Mouse (Mus musculus) layer of hippocampus, postnatal 25 days (tissue): Measurements from ENCODE around the gene Proser3. TPM values are rescaled to one million over a fixed set of nuclear protein-coding genes. Genes with fewer than 3 reads are reported as not detected.

ENCODE experiments used
- DNase-seq, 2 experiments: peaks; one replicate each; pipeline ENCODE4 v3.0.0; 2022; ENCODE audit warnings: mixed read lengths in 2 of 2, low spot score in 1 of 2; ENCODE audit errors: extremely low spot score in 1 of 2
- total RNA-seq, 2 experiments: library from RNA; stranded (reverse); gene quantifications; 2 replicates each; pipeline ENCODE4 v1.2.3; 2021

Proser3 gene
- 1 to 10 TPM; 3.5 to 3.6 TPM for total RNA-seq

DNA sequence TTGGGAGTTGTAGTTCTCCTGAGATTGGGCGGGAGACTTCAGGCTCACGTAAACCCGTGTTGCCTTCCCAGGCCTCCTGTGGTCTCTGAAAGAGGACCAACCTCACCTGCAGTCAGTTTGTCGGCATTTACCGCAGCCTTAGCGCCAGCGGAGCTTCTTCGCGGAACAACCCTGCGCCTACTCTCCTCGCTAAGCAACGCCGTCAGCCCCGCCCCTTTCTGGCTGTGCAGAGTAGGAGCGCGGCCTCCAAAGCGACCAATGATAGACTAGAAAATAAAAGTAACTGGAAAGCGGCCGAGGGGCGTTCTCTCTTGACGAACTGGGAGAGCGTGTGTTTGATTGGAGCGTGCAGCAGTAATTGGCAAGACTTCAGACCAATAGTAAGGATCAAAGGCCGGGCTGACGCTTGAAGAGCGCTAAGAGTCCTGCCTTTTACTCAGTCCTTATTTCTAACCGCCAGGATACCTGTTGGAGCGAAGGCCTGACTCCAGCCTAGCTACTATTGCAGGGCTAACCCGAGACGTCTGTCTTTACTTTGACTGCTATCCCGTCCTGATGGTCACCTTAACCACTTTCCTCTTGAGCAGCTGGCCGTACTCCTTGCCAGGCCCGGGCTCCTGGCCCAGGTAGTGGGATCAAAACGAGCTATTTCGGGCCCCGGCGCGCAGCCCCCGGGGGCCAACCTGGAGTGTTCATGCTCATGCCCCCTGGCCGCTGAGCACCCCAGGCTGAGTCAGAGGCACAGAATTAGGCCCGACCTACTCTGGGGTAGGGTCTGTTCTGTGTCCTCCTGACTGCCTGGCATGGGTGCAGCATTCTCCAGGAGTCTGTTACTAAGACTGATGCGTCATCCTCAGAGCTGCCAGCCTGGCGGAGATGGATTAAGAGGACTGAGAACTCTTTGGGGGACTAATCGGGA lies at the start of gene Proser3, which contains the start of gene Hspb6:
Gene Proser3, minus strand, starts transcription at position 198 of the 919 bp plus-strand sequence.
Gene Hspb6, plus strand, starts transcription at position 77 of the 919 bp plus-strand sequence.
- DNase-seq = peak; percentile 83 to 92

DNA sequence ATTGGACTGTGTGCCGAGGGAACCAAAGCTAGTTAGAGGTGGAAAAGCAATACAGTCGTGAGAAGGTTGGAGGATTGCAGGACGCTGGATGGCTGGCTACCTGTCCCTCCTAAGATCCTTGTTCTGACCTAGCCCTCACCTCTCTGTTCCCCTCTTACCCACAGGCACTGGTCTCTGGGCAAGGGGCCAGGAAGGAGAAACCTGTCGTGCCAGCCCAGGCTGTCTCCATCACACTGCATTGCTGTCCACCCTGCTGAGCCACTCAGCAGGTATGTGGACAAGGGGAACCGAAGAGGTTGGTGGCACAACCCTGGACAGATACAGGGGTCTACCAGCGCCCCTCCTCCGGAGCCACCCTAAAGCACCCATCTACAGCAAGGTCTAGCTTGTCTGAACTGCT lies 48.6 kb upstream of the Proser3 start:
- no peak for DNase-seq

DNA sequence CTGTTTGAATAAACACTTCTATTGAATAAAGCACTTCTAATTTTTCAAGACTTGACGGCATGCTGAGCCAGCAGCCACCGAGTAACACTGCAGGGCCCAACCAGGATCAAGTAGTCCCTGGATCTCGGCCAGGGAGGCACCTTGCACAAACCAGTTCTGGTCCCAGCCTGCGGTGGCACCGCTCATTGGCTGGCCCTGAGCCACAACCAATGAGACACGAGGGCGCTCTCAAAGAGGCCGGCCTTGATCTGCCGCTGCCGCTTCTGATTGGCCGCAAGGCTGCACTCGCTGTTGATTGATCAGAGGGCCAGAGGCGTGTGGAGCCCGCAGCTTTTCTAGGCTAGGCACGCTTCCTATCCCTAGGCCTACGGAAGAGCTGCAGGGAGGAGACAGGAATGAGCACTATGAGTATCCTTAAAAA lies 47.8 kb upstream of the Proser3 start:
- peak; percentile 71 to 79 for DNase-seq

DNA sequence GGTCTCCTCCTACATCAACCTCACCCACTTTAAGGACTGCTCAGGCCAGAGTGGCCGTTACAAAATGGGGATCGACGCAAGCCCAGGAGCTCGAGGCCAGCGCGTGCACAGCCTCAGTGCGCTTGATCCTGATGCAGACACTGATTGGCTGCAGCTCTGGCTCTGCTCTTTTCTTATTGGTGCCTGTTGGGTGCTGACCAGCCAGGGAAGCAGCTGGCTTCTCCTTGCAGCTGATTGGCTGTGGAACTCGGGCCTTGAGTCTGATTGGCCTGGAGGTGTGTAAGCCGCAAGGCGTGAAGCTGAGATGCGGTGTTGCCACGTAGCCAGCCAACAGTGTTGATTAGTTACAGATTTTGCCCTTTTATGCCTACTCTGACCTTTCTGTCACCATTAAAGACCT lies 46.7 kb upstream of the Proser3 start, which contains the start of gene Zbtb32:
Gene Zbtb32, minus strand, starts transcription at position 124 of the 400 bp plus-strand sequence.
- no peak for DNase-seq

DNA sequence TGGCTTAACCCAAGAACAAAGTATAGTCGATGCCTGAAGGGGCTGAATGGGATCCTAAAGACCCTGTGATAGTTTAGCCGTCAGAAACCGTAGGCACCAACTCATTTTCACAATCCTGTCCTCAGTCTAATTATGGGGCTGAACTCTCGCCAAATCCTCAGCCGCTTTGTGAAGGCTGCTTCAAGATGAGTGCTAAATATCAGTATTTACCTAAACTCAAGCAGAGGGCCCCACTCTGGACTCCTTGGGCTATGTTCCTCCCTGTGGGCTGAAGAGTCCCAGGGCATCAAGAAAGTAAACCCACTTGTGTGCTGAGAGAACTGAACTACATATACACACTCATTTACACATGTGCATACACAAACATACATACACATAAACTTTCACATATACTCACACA lies 44.7 kb upstream of the Proser3 start:
- DNase-seq = no peak

DNA sequence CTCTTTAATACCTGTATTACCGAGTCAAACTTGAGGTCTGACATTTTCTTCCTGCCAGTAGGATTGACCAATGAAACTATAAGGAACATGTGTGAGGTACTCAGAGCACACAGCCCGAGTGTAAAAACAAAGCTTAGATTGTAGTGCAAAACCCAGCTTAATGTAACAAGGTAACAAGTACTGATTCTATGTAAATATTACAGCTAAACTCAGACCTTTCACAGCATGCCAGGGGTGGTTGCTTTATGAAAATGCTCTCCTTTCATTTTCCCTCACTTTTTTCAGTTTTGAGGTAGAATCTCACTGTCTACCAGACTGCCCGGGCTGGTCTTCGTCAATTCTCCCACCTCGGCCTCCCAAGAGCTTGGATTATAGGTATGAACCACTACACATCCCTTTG lies 44.0 kb upstream of the Proser3 start:
- DNase-seq = no peak

DNA sequence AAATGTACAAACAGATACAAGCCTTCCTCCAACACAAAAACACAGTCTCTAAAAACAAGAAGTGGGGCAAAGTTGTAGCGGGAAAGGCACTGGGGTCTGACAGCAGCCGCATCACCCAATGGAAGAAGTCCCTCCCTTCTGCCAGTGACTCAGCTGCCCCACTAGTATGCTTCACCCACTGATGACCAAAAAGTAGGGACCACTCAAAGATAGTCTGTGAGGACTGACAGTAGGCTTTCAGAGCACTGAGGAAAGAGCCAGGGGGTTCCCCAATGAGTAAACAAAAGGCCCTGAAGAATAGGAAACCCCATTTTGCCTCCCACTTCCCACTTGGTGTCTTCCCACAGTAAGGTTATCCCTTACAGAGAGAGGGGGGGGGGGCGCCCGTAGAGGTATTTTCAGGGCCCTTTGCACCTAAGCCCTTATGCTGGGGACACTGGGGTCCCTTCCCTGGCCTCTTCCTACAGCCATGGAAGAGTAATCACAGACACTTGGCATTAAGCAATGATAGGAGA lies 42.5 kb upstream of the Proser3 start:
- no peak for DNase-seq

DNA sequence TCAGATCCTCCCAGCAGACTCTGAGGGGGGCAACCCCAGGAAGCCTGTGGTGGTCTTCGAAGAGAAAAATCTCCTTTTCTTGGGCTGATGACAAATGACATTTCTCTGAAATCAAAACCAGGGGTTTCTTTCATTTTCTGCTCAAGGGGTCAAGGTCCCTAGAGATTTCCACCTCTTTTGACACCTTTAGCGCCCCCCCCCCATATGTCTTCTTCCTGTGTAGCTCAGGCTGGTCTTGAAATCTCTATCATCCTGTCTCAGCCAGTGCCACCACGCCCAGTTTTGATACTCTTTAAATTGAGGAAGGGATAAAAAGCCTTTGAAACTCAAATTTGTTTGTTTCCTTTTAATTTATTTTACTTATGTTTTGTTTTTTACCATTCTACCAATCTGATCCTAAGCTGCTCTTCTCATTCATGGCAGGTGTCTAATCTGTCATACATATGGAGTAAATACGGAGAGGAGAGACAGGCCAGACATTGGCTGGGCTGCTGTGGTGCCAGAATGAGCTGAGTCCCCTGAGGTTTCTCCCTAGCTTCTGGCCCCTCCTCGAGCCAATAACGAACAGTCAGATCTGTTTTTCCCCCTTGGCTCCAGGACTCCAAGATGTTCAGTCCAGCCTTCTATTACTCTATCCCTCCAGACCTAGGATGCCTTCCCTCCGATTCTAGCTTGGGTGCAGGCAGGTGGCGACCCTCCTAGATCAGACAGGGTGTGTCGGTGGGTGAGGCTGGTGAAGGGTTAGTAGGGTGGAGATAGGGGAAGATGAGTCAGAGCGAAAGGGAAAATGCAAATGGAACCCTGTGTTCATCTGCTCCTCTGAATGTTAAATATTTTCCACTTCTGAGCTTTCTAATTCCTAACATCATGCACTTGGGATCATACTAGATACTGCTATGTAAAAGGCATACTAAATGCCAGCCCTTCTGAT lies 41.7 kb upstream of the Proser3 start:
- DNase-seq = no peak

DNA sequence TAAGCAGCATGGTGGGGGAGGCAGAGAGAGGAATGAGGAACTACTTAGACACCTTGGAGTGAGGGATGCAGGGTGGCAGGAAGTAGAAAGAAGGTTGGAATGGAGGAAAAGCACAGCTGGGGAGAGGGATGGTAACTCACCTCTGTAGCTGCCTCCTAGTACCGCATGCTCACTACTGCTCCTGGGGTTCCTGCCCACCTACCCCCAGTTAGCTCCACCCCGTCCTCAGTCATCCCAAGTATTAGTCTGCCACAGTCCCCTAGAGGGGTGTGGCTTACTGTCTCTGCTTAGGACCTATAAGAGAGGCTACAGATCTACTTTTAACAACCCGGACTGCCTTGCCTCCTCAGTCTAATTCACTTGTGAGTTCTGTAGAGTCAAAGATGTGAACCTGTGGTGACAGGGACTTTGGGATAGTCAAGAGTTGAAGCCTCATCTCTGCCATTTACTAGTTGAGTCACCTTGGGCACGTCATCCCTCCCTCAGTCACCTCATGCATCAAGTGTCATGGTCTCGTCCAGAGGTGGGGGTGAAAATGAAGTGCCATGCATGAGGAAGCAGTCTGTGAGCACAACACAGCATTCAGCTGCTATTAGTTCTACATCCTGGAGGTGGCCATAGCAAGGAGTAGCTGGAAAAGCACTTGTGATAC lies 40.8 kb upstream of the Proser3 start:
- no peak for DNase-seq

DNA sequence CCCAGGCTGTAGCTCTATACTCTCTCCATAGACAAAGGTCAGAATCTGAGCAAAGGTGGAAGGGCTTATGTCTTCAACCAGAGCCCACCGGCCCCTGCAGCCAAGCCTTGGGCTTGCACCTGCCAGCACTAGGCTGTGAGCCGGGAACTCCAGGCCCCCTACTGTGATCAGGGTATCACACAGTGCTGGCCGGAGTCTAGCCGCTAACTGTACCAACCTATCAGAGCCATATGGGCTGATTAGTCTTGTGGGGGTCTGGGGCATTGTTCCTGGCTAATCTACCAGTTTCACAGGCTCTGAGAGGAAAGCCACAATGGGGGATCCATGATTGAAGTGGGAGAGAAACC lies 39.5 kb upstream of the Proser3 start:
- no peak for DNase-seq

DNA sequence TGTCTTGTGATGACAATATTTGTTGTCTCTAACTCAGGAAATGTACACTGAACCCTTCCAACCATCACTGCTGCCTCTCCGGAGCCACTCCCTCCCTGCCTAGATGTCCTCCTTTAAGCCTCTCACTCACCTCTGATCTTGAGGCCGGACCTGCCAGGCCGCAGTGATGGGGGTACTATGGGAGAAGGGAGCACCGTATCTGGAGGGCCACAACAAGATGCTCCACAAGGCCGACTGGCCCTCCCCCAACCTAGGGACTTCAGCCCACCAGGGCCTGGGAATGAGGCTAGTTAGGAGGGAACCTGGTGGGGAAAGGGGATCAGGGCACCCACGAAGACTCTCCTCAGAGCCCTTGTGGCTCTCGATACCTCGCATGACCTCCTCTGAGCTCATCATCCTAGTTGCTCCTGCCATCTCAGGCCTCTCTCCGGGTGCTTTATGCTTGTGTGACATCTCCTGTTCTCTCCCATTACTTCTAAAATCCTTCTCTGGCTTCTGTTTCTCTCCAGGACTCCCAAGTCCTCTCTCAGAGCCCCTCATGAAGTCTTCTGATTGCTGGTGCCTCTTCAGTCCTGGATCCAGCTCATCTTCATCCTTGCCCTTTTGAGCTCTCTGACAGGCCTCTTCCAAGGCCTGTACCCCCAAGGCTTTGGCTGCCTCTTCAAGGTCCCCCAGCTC lies 39.0 kb upstream of the Proser3 start:
- no peak for DNase-seq

DNA sequence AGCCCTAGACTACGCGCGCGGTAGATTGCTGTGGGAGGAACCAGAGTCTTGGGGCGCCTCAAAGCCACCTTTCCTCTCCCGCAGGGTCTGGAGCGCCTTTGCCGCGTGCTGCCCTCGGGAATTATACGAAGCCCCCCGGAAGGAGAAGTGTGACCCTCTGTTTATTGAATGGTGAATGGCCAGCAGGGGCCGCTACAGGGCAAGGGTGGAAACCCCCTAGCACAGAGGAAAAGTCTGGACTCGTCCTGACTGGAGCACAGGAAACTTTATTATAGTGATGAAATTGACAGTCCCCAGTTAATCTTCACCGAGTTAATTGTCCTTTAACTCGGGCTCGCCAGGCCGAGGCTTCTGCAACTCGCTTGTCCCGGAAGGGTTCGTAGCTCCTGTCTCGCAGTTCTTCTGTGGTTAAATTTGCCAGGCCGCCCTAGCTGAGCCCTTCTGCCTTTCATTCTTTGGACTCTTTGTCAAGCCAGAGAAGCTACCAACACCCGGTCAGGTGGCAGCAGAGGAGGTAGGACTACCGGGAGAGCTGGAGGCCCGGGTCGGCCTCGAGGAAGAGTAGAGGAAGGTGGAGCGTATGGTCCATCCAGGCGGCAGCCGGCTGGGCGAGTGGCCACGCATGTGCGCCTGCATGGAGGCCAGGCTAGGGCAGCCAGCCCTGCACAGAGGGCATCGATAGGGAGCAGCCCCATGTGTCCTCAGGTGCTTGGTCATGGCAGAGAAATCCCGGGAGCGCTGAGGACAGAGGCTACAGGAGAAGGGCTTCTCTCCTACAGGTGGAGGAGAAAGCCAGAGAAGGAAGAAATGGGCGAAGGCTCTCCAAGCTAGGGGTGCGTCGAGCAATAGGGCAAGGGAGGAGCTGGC lies 37.6 kb upstream of the Proser3 start:
- DNase-seq = peak; percentile 83 to 90

DNA sequence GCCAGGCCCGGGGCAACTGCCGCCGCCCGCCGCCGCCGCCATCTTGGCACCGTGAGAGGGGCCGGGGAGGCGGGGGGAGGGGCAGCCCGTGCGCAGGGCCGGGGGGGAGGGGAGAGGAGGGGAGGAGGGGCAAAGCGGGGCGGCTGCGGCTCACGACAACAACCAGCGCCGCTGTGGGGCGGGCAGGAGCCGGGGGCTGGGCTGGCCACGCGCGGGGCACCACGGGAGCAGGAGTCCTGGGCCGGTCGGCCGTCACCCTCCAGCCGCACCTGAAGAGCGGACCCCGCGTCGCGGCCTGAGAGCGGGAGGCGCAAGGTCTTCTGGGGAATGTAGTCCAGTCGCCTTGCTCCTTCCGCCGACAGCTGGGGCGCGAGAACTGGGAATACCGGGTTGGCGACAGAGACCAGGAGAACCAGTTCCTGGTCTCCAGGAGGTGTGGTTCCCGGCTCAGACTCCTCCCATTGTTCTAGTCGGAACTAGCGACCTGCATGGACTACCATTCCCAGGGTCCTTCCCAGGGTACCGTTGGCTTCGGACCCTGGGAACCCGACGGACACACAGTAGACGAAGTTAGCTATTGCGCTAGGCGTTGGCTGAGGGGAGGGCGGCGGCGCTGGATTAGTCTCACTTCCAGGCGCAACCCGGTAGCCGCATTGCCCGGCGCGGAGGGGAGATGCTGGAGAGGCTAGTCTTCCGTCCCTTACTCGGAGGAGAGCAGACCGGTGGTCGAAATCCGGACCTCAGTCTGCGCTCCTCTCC lies 36.8 kb upstream of the Proser3 start, which contains the start of gene Kmt2b:
Gene Kmt2b, minus strand, starts transcription at position 51 of the 759 bp plus-strand sequence.
- peak; percentile 78 to 96 for DNase-seq

DNA sequence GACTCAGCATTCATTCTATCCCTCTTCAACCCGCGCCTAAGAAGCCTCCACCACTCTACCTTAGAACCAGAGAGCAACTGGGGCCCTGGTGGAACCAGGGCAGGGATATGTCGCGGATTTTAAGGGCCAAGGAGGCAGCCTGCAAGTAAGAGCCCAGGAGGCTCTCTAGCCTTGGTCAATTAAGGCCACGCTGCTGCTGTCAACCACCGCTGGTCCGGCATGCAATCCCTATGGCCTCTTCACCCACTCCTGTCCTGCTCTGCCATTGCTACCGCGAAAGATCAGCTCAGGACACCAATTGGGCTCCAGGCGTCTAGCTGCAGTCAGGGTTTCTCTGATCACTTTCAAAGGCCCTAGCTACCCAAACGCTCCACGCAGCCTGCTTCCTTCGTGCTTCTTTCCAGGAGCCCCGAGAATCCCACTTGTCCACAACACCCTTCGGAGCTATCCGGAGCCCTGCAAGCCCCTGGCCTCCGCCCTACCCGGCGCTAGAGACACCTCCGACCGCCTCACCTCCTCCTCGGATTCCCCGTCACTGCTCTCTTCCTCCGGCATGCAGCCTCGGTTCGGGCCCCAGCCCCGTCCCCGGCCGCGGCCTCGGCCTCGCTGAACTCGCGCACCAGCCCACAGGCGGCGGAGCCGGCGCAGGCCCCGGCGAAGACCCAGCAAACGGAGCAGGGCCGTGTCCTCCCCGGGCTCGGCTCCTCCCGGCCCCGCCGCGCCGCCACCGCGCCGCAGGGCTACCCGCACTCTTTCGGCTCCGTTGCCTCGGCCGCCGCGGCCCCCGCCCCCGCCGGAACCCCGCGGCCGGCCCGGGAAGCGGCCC lies 36.0 kb upstream of the Proser3 start:
- DNase-seq = peak; percentile 43 to 66

DNA sequence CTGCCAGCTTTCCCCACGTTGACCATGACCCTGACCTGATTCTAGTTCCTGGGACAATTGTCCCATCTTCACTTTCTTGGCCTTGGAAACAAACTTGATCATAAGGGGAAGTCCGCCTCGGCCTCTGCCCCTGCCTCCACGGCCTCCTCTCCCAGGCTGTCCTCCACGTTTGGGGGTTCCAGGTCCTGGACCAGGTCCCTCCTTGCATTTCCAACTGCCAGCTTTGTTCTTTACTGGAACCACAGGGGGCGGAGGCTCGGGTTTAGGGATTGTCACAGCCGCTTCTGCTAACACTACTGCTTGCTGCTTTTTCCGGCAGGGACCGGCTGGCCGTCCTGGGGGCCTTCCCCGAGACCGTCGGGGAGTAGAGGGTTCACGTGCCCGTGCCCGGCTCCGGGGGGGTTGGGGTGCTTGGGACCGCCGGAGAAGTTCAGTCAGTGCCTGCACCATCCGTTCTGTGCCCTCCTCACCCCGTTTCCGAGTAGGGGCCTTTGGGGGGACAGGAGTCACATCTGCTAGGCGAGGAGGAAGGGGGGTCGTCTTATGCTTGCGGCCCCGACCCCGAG lies 34.4 kb upstream of the Proser3 start:
- no peak for DNase-seq

DNA sequence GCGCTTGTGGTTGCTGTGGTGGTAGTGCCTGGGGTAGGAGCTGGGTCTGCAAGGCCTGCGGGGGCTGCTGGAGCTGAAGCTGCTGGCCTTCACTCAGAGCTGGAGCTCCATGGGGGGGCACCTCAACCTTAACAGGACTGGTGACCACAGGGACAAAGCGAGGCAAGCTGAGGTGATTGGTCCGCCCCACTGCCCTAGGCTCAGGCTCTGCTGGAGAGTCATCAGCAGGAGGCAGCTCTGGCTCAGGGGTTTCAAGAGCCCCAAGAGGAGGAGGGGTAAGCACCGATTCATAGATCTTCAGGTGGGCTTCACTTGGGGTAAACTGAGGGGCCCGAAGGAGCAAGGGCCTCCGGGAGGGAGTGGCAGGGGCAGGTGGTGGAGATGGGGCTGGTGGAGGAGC lies 33.1 kb upstream of the Proser3 start:
- no peak for DNase-seq

DNA sequence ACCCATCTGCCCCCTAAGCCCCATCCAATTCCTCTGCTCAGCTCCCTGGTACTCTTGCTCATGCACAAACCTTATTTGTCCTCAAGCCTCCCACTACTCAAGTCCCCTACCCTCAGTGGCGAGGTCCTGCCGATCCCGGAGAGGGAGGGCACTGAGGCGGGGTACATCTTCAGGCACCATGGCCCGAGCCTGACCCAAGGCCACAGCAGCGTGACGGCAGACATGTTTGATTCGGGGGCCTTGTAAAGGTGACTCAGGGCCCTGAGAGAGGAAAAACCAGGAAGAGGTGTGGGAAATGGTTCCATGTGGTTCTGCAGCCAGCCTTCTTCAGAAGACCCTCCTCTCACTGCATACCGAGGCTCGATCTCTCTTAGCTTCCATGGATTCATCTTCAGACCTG lies 32.2 kb upstream of the Proser3 start:
- DNase-seq = no peak
